Mouse (Mus musculus) adrenal gland, postnatal 36 days (tissue): ENCODE measurements at regions not wholly inside any gene's neighbourhood (a gene's known extent, or its start where the extent isn't known, plus 50 kb on each side); places are given as distances from the start of the nearest gene placed in this dataset.
"Not testable (repeated sequence)": the region's sequence is repeated elsewhere in the genome, so short reads cannot be mapped to it uniquely, and the experiment has no call there.

Experiments
- DNase-seq, 2 experiments: peaks; one replicate each; pipeline ENCODE4 v3.0.0; 2021; ENCODE audit warnings: mixed read lengths in 1 of 2

DNA sequence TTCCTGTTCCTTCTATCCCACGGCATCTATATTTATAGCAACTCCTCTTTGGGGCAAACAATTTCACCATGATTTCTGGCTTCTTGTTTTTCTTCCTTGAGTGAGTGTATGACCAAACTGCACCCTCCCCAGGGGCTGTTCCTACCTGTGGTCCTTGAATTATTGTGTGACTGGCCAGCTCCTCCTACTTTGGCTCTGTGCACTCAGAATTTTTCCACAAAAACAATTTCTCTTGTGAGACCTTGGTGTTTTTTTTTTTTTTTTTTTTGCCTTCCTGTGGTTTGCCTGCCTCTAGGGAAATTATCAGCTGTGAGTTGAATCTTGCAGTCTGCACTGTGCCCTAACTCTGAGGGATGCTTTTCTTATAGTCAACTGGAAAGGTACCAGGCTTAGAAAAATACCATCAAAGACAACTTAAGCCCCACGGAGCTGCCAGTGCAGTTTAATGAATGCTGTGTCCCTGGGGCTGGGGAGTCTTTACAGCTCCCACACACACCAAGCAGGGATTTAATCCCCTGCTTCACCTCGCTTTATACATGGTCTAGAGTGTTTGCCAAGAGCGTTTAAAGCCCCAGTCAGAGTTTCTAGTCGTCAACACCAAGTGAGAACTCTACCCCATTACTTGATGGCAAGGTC, 216.2 kb upstream of the Sesn3 start:
- DNase-seq, result peak in 1 of 2 experiments; percentile 49

DNA sequence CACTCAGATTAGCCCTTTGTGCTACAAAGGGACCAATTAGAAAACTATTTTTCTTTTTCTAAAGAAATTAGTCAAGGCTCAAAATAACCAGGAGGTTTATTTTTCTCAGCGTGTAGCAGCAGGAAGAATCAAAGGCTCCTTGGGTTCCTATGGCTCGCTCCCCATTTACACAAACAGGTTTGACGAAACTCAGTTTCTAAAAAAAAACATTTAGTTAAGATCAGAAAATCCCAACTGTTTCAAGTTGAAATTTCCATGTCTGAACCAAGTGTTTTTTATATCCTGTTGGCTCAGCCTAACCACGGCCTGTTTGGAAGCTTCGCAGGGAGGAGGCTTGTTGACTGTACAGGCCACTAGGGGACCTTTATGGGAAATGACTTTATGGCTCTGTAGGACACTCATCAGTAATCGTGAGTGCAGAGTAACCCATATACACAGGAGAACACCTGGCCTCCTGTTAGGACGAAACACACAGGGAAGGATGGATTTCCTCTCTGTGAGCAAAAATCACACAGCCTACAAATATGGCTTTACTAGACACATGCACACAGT, 215.6 kb upstream of the Sesn3 start:
- DNase-seq, result no peak

DNA sequence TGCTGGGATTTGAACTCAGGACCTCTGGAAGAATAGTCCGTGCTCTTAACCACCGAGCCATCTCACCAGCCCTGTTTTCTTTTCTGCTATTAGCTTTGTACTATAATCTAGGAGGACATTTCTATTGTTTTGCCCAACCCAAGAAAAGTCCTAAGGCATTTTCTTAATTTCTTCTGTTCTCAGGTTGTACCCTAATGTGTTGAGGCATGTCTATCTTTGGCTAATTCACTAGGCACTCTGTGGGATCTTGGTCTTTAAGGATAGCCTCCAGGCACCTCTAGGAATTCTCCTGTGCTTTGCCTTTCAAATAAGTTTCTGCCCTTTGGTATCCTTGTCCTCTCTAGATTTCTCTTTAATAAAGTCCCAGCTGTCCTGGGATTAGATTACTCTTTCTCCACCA, 214.6 kb upstream of the Sesn3 start:
- DNase-seq, result no peak

DNA sequence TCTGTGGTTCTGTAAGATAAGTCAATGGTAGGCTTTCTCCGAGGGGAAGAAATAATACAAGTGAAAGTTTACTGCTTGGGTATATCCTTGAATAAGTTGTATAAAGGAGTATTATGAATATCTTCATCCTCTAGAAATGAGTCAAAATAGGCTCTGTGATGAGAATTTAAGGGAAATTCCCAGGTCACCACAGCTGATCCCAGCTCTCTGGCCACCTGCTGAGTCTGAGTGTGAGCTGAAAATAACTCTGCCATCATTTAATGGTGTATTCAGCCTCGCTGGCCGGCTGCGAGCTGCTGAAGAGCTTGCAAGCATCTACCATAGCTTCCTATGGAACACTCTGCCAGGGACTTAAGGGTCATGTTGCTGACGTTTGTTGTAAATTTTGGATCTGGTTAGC, 213.5 kb upstream of the Sesn3 start:
- DNase-seq, result no peak

DNA sequence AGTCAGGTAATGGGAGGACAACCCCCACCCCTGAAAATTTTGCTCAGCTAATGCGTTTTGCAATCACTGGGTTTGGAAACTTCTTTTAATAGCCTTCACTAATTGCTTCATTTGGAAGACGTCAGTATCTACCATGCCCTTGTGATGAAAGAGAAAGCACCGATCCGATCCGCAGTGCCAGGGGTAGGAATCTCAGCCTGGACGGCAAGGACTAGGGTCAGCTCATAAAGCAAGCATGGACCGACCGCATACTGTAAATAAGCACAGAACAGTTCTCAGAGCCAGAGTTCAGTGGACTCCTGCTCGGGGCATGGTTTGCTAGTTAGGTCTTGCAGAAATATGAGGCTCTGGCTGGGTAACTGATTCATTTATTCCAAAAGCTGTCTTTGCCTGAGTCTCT, 213.0 kb upstream of the Sesn3 start:
- peak in 1 of 2 experiments; percentile 43 for DNase-seq

DNA sequence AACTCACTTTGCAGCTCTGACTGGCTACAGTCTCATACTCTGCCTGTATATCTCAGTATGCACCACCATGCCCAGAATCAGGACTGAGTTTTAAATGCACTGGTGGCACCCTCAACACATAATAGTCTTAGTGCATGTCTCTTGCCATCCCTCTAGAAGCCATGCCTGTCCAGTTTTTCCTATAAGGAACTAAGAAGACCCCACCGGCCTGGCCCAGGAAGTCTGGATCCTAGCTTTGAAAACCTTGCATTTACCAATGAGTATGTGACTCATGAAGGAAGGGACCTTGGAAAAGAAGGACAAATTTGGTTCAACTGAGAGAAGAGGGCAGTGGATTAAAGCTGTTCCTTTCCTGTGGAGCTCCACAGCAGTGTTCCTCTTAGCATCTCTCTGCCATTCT, 212.2 kb upstream of the Sesn3 start:
- DNase-seq, result no peak

DNA sequence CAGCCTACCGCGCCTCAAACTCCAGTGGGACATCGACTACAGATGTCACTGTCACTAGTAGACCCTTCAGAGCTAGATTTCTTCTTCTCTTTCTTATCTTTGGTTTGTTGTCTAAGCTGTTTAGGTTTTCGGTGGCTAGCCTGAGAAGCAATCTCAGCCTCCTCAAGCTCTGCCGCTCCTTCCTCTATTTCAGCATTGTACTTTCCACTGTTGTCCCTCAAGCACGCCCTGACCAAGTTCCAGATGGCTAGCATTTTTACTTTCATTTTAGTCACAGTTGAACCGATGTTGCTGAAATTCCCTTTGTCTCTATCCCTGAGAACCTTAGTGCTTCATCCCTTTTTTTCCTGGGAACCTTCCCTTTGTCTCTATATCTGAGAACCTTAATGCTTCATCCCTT, 208.1 kb upstream of the Sesn3 start:
- DNase-seq, result not testable (repeated sequence)

DNA sequence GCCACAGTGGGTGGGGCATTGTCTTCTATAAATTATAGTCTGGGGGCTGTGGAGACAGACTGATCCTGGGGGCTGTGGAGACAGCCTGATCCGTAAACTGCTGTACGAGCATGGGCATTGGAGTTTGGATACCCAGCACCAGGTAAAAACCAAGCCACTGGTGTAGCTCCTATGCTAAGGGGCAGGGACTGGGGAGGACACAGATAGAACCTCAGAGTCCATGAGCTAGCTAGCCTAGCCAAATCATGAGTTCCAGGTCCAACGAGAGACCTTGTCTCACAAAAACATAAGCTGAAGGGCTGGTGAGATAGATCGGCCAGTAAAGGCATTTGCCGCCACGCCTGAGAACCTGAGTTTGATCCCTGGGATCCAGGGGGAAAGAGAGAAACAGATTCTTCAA, 205.8 kb upstream of the Sesn3 start:
- DNase-seq, result no peak

DNA sequence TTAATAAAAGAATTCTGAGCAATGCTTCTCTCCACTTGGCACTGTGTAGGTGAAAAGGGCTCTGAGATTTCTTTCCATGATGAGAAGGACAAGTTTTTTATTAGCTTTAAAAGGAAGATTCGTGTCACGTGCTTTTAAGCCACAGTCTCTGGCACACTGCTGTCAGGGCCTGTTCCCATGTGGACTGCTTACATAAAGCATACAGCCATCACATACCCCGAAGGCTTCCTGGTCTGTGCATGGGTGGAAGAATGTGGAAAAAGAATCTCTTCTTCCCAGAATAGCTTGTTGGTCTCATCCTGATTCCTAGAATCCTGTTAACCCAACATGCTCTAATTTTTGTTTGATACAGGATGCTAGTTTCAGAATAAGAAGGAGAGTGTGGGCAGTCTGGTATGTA, 205.1 kb upstream of the Sesn3 start:
- DNase-seq, result no peak

DNA sequence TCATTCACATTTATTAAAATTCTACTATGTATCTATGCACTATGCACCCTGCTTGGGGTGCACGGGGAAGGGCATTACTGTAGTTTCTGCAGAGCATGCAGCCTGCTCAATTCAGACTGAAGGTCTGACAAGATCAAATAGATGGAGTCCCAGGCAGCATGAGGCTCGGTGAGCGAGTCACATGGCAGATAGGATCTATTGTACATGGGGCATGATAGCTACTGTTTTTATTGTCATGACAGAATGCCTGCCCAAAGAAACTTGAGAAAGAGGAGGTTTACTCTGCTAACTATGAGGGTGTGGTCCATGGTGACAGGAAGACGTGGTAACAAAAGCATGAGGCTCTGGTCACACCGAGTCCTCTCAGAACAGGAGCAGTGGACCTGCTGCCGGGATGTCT, 203.1 kb upstream of the Sesn3 start:
- DNase-seq, result no peak

DNA sequence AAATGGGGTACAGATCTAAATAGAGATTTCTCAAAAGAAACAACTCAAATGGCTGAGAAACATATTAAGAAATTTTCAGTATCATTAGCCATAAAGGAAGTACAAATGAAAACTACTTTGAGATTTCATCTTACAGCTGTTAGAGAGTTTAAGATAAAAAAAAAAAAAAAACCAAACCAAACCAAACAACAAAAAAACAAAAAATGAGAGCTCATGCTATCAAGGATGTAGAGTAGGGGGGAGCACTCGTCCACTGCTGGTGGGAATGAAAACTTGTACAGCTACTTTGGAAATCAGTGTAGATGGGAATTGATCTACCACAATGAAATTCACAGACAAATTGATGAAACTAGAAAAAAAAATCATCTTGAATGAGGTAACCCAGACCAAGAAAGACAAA, 201.9 kb upstream of the Sesn3 start:
- no peak for DNase-seq

DNA sequence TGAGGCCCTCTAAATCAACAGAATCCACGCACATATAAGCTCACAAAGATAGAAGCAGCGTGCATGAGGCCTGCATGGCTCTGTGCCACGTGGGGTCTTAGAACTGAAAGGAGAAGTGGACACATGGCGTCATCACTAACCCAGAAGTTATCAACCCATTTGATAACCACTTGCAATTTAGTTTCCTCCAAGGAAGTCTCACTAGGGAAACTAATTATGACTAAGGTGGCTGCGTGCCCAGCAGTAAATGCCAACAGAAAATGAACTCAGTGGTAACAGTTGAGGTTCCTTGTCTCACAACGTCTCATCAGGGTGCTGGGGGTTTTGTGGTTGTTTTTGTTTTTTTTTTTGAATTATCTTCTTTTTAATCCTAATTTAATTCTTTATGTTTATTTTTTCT, 200.6 kb upstream of the Sesn3 start:
- DNase-seq, result peak; percentile 46 to 68

DNA sequence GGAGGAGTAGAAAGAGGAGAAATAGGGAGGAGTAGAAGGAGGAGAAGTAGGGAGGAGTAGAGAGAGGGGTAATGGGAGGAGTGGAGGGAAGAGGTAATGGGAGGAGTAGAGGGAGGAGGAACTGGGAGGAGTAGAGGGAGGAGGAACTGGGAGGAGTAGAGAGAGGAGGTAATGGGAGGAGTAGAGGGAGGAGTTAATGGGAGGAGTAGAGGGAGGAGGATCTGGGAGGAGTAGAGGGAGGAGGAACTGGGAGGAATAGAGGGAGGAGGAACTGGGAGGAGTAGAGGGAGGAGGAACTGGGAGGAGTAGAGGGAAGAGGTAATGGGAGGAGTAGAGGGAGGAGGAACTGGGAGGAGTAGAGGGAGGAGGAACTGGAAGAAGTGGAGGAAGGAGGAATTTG, 200.0 kb upstream of the Sesn3 start:
- not testable (repeated sequence) for DNase-seq

DNA sequence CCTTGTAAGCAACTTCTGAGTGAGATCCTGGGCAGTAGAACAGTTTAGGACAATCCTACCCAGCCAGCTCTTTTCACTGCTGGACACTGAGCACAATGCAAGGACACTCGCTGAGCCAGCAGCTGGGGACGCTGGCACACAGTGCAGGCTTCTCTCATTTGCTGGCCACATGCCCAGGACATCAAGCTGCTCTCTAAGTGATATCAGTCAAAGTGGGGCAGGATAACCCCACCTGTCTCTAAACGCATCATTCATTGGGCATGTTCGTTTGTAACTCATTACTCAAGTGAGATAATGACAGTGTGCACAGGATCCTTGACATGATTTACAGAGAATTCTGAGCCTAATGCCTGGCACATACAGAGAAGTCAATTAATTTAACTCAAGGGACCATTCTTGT, 199.4 kb upstream of the Sesn3 start:
- DNase-seq, result peak; percentile 91 to 92

DNA sequence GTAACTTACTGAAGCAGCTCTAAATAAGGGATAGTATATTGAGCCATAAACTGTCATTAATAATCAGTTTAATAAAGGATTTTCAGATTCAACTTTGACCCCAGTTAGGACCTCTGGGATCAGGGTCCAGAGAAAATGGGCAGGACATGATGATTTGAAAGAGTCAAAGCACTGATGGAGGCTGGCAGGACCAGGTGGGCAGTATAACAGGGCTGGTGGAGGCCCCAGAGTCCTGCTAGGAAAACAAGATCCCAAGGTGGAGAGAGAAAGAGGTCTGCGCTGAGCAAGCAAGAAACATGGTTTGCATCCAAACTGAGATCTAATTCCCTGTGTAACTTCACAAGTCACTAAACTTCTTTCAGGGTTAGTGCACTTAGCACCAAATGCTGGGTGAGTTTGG, 199.0 kb upstream of the Sesn3 start:
- DNase-seq, result no peak

DNA sequence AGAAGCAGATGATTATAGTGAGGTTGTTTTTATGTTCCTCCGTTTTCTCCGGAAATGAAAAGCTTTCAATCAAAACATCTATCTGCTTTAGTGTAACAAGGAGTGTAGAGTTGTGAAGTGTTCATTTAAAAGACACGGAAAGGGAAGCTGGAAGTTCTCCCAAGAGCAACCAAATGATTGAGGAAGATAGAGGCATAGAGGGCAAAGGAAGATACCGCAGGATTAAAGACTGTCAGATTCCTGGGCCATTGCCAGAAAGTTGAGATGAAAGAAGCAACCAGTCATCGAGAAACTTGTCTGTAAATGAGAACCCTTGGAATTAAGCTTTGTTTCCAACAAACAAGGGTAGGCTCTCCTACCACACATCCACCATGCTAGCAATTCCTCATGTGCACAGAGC, 198.1 kb upstream of the Sesn3 start:
- DNase-seq, result peak in 1 of 2 experiments; percentile 46

DNA sequence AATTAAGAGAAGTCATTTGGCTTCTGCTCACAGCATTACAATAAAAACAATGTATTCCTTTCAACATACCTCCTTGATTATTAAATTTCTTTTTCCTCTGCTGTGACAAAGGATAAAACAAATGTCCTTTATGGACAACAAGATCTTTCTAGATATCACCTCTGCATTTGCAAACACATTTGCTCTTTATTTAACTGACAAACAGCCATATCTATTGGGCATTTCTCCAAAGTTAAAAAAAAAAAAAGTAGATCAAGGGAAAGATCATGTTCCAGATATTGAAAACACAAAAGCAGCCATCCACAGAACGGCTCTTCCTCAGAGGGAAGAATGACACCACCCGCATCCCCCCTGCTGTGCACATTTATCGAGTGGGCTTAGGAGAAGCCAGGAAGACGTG, 193.7 kb upstream of the Sesn3 start:
- DNase-seq, result no peak

DNA sequence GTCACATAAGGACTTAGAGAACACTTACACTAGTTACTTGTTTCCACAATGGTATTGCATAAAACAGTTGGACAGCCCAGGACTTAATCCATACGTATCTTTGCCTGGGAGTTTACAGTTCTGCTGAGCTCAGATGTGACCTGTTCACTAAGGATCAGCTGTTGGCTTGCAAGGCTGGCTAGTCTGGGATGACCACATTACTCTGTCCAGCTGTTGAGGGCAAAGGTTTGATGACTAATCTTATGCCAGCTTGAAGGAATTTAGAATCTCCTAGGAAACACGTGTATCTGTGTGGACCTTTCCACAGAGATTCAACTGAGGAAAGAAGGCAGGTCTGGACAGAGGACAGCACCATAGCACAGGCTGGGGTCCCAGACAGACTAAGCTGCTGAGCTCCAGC, 188.7 kb upstream of the Sesn3 start:
- DNase-seq, result no peak

DNA sequence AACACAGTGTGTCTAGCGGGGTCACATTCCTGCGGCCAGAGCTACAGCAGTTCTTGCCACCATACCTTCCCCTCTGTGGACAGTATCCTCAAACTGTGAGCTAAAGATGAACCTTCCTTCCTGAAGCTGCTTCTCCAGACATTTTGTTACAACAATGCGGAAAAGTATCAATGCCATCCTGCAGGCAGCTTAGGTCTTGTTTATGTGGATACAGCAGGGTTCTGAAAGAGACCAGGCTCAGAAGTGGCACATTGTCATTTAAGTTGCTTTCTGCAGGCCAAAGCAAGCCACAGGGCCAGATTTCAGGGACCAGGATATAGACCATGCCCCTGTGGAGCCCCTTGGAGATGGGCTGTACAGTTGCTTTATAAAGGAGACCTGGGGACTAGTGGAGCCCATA, 188.3 kb upstream of the Sesn3 start:
- no peak for DNase-seq

DNA sequence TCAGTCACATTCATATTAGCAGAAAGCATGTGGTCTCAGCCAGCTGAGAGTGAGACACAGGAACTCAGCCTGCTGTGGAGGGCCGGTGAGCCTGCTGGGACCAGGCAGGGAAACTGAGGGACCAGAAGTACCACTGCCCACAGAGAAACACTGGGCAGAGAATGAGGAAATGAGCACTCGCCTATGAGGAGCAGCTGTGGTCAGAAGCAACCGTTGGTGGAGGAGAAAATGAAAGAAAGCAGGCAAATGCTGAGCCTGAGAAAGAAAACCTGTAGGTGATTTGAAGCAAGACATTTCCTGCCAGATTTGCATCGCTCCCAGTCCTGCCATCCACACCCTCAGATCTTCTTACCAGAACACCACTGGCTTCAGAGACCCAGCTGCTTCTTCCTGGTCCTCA, 187.0 kb upstream of the Sesn3 start:
- no peak for DNase-seq

DNA sequence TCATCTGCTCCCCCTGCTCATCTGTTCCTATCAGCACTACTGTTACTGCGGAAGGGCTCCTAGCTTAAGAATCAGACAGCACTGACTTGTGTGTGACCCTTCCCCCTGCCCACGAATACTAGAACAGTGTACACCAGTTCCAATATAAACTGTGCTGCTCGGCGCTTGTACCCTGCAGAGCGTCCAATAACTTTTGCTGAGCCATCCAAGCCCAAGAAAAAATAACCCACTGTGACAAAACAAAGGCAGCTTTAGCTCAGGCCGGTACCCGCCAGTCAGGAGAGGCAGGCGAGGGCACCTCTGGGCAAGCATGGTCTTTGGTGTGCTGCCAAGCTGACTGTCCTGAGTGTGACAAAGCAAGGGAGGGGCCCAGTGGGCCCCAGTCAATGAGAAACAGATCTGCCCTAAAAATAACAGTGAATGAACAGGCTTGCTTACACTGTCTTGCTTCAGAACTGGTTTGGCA, 185.0 kb upstream of the Sesn3 start:
- DNase-seq, result peak; percentile 61 to 65

DNA sequence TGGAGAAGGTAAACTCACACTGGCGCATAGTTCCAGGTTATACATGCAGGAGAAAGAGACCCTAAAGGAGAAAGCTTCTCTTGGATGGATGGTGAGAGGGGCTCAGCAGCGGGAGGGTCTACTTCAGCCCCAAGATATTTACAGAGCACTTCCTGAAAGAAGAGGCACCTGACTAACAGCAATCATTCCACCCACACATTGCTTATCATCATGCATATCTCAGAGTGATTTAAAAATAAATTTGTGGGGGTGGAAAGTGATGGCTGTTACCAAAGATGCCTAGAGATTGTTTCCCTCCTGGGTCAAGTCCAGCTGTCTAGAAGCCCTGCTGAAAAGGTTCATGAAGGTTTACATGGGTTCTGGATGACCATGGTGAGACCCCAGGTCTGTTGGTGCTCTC, 184.4 kb upstream of the Sesn3 start:
- no peak for DNase-seq

DNA sequence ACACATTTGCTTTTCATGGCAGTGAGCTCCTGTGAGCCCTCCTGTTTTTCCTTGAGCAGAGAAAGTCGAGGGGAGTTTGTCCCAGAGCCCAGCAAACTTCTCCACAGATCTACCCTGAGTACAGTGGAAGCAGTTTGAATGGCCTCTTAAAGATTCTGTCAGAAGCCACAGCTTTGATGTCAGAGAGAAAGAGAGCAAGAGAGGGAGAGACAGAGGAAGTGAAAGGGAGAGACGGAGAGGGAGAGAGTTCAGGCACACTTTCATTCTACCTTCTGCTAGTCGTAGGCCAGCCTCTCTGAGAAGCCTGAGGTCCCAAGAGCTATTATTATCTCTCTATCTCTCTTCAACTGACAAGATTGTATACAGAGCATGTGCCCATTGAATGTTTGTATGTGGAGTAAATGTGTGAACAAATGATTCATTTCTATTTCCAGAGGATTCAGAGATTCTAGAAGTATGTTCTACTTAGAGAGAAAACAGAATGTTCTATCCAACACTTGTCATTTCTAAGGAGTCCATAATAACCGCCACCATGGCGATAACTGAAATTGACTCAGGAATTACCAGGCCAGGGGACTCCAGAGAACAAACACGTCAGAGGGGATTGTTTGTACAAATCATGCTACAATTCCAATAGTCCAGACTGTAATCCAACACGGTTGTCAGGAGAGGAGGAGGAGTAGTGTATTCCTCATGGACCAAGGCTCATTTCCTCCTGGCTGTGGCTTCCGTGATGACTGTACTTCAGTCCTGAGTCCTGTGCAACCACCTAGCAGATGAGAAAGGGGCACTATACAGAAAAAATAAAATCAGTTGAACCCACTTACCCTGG, 183.6 kb upstream of the Sesn3 start:
- DNase-seq, result no peak

DNA sequence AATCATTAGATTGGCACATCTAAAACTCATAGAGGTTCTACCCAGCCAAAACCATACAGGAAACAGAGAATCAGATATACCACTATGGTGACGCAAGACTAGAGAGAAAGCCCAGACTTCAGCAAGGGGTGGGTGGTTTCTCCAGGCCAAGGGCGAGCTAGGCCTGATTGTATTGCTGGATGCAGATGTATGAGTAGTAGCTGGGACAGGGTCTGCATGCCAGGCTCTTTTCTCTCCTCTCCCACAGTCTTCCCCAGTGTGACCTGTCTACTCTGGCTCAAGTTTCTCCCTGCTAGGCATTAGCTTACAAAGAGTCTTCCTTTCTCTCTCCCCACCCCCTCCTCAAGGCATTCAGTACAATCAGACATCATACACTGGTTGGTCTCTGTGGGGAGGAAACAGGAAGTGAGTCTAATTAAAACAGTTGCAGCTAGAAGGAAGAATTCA, 181.8 kb upstream of the Sesn3 start:
- DNase-seq, result no peak
